Mouse (Mus musculus): ENCODE results near the gene Gm21985.

- no peak for TF ChIP-seq GATA1 (IDR thresholded peaks at IDR 0.05; ENCODE audit: low read length)
- no peak for TF ChIP-seq TAL1 (IDR thresholded peaks at IDR 0.05; ENCODE audit: low read length)
Measured at GRCm38 (mm10) chr2:112353685-112354455, 87.8 kb downstream of the Gm21985 start.
